Mouse (Mus musculus): ENCODE measurements at regions not wholly inside any gene's neighbourhood (a gene's known extent, or its start where the extent isn't known, plus 50 kb on each side); places are given as distances from the start of the nearest gene placed in this dataset.
A peak's percentile ranks its signal among the peaks of the same experiment; 100 is the strongest.
"Not testable (repeated sequence)": the region's sequence is repeated elsewhere in the genome, so short reads cannot be mapped to it uniquely, and the experiment has no call there.

DNA sequence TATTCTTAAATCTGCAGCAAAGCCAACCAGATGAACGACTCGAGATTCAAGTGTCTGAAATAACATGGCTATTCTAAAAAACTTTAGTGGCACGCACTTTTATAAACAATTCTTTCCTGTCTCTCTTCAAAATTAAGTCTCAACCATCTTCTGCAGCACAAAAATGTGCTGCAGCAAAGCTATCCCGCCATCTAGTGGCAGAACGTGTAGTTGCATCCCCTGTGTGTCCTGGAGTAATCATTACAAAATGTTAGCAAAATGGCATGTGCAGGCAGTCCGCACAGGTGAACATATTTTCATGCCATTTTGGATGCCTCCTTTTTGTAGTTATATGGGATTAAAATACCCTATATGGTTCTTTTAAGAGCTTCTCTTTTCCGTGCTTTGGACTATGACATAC is 293.1 kb upstream of the Slc7a14 start:
- peak; percentile 79 to 83 for DNase-seq

DNA sequence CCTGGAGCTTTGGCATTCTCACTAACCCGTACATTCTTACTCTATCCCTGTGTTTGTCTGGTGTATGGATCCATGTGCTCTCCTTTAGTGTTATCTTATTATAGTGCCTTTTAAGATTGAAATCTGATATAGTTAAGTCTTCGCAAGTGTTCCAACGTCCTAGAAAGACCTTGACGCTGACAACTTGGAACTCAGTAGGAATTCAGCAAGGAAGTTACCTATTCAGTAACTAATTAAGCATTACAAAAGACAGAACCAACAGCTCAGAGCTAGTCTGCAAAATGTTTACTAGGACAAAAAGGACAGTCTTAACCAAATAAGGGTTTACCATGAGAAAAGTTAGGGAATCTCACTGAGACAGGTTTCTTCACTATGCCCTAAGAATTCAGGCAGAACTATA is 286.4 kb upstream of the Slc7a14 start:
- not testable (repeated sequence) for DNase-seq

DNA sequence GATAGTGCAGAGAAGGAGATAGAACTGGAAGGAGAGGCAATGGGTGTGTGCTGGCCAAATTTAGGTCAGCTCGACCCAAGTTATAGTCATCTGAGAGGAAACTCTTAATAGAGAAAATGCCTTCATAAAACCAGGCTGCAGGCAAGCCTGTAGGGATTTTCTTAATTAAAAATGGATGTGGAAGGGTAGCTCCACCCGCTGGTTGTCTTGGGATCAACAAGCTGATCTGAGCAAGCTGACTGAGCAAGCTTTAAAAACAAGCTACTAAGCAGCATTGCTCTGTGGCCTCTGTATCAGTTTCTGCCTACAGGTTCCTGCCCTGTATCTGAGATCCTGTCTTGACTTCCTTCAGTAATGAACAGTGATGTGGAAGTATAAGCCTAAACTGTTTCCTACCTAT is 275.8 kb upstream of the Slc7a14 start:
- peak; percentile 3 to 11 for DNase-seq

DNA sequence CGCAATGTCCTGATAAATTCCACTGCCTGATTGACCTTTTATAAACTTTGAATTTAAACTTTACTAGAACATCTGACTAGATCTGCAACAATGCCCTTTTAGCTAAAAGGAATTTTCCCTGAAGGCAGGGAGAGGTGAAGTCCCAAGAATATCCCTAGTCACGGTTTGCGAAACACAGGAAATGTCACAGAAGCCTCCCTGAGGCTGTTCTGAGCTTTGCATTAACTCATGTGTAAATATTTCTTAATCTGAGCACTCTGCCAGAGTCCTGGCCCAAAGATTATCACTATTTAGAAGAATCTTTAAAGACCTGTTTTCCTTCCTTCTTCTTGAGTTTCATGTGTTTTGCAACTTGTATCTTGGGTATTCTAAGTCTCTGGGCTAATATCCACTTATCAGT is 263.7 kb upstream of the Slc7a14 start:
- no peak for DNase-seq
